In genomic region chr2:51355281-51355680, GRCm38 (mm10) we compare ENCODE assay signal across 9 mouse cellular contexts.
"Had no signal": no experiment of that assay in that cellular context is flagged by ENCODE, and none has a peak within 500 bp of the region (broad histone marks: within the 10 kb centered on the region; RNA-seq: fewer than 3 reads in every experiment).

No protein-coding gene starts in this region.

- H3K4me1 ChIP-seq: midbrain, embryonic 13.5 days; stomach, embryonic 15.5 days had no signal

- H3K4me3 ChIP-seq: left cerebral cortex, adult 2 months; midbrain, embryonic 13.5 days; stomach, embryonic 15.5 days had no signal

- H3K27me3 ChIP-seq: midbrain, embryonic 13.5 days; stomach, embryonic 15.5 days had no signal

- ATAC-seq: midbrain, embryonic 13.5 days had no signal

- H3K36me3 ChIP-seq: midbrain, embryonic 13.5 days; stomach, embryonic 15.5 days had no signal

- H3K4me2 ChIP-seq: midbrain, embryonic 13.5 days; stomach, embryonic 15.5 days had no signal

- DNase-seq: kidney, postnatal 14 days; lung, adult 18-20 months; lung, postnatal 36 days; right cerebral cortex, postnatal 14 days; thymus, postnatal 36 days had no signal

- H3K9me3 ChIP-seq: midbrain, embryonic 13.5 days; stomach, embryonic 15.5 days had no signal

- H3K27ac ChIP-seq: left cerebral cortex, adult 2 months; liver, embryonic 14.5 days; midbrain, embryonic 13.5 days; stomach, embryonic 15.5 days had no signal

- H3K9ac ChIP-seq: liver, embryonic 14.5 days; midbrain, embryonic 13.5 days; stomach, embryonic 15.5 days had no signal
